Mouse (Mus musculus): Measurements from ENCODE around the gene Prkcz. TPM values are rescaled to one million over a fixed set of nuclear protein-coding genes. Genes with fewer than 3 reads are reported as not detected.
"Not testable (repeated sequence)": the region's sequence is repeated elsewhere in the genome, so short reads cannot be mapped to it uniquely, and the experiment has no call there.

Prkcz gene
- total RNA-seq, 2 experiments from 2014 or later = 1.7 to 2.3 TPM

DNA sequence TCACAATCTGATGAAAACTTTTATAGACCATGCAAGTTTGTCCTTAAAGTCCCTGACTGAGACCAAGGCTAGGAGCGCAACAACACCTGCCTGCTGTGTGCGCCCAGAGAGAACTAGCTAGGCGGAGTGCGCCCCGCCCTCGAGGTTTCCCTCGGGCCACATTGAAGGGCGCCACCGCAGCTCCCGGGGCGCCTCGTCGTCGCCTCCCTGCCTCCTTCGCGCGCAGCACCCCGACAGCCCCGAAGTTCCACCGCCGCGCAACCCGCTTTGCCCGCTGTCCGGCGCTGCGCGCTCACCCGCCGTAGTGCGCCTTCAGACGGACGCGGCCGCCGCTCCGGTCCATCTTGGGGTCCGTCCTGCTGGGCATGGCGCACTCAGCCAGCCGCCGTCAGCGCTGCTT, 305 bp downstream of the Prkcz start:
- no peak for DNase-seq (ENCODE audit: low spot score)
- intact Hi-C loops (cut with DNase I) = loop anchor here (10.0 kb wide), 1 partner anchor 214 kb away; no protein-coding TSS in a partner anchor

DNA sequence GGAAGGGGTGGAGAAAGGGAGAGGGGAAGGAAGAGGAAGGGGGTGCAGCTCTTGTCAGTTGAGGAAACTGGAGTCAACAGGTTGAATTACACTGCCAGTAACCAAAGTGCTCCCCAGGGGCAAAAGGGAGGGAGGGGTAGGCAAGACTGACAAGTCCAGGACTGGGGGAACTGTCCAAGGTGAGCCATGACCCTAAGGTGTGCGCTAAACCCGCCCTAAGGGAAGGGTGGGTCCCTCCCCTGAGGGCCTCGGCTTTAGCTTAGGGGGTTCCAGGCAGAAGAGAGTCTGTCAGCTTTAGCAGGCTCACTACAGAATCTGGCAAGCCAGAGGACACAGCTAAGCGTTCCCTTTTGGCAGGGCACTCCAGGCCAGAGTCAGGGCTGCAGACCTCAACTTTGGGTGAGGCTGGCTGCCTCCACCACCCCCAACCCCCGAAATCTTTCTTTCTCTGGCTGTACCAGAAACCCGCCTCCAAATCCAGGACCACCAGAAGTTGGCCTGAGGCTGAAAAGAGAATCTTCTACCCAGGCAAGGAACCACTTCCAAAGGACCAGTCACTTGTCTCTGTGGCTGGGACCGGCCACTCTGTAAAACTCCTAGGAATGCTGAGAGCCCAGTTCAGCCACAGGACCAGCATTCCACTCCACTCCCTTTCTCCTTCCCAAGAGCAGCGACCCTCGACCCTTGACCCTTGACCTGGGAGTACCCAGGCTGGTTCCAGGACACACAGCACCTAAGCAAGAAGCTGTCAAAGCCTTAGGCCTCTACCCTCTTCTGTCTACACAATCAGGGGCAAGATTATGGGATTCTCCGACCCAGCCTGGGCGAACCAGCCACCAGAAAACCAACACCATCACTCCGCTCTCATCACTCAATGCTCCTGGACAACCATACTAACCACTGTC, 1.3 kb downstream of the Prkcz start:
- no peak for DNase-seq (ENCODE audit: low spot score)
- intact Hi-C loops (cut with DNase I) = loop anchor here (10.0 kb wide), 1 partner anchor 215 kb away; no protein-coding TSS in a partner anchor

DNA sequence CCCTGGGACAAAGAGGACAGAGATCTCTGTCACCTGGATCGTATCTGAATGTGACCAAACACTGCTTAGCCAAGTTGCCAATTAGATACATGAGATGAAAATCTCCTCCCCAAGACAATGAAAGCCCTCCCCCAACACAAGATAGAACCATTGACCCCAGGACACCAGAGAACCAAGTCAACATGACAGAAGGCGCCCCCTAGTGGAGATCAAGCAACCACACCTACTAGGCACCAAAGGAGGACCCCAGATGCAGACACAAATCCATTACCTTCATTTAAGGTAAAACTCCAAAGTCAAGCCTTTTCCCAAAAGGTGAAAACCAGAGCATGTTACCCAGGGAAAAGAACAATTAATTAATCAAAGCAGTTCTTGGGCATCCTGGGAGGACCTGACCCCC, 3.6 kb downstream of the Prkcz start:
- no peak for DNase-seq (ENCODE audit: low spot score)
- intact Hi-C loops (cut with DNase I) = no loop called here

DNA sequence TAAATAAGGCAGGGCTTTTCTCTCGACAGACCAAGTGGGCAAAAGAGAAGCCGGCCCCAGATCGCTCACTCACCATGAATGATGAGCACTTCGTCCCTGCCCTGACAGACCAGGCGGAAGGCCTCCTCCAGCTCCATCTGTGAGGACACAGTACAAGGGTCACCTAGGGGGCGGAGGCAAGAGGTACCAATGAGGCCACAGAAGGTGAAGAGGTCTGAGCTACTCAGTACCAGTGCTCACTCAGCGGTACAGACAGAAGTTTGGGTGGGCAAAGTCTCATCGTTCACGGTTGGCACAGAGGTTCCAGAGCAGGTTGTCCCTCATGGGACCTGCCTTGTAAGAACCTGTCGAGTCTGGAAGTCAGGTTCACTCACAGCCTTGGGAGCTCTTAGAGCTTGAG, 4.8 kb downstream of the Prkcz start:
- intact Hi-C loops (cut with DNase I) = no loop called here
- DNase-seq (ENCODE audit: low spot score) = no peak

DNA sequence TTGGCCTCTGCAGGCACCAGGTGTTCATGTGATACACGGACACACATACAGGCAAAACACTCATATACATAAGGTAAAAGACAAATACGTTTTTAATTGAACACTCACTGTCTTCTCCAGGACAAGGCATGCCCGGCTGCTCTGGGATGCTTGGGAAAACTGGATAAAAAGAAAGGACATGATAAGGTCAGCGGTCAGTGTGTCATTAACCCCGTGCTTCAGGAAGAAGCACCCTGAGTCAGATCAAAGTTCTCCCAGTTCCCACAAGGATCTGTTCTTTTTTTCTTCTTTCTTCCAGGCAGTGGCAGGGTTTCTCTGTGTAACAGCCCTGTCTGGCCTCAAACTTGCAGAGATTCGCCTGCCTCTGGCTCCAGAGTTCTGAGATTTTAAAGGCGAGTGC, 6.6 kb downstream of the Prkcz start:
- intact Hi-C loops (cut with DNase I) = no loop called here
- no peak for DNase-seq (ENCODE audit: low spot score)

DNA sequence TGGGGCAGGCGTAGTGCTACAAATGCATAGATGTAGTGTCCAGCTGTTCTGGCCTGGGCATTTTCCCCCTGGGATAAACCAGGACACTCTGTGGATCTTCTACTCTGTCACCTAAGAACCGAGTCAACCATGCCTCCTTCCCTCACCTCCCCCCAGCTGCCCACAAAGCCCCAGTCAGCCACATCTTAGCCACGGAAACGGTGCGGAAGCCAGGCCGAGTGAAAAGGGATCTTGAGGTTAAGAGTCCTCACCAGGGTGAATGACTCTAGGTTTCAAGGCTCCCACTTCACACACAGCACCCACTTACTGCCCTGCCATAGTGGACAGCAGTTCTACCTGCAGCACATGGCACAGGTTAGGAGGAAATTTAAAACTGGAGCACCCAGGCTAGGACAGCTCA, 7.1 kb downstream of the Prkcz start:
- intact Hi-C loops (cut with DNase I) = no loop called here
- no peak for DNase-seq (ENCODE audit: low spot score)

DNA sequence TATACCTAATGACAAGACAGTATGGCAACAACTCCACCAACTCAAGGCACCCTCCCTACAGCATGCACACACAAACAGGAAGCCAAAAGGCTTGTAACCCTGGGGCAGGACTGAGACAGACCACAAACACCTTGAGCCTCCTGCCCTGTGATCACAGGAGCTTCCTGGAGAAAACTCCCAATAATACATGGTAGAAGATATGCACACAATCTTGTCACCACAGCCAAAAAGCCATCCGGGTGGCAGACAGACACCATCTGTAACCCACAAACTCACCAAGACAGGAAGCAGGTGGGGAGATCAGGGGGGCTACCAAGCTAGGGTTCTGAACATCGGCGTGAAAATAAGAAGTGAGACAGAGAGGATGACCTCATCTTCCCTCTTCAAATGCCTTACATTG, 8.6 kb downstream of the Prkcz start:
- no peak for DNase-seq (ENCODE audit: low spot score)
- intact Hi-C loops (cut with DNase I) = no loop called here

DNA sequence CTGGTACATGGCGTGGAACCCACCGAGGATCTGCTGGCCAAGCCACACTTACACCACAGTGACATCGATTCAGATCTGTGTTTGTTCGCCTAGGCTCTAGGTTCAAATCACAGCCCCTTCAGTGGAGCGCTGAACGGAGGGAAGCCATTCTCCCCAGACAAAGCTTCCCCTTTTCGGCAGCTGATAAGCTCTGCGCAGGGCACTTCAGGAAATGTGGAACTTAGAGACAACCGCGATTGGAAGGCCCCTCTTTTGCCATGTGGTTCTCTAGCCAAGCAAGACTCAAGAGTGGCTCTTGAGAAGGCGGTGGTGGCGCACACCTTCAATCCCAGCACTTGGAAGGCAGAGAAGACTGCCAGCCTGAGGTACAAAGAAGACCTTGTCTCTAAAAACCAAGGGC, 14.8 kb downstream of the Prkcz start:
- intact Hi-C loops (cut with DNase I) = no loop called here
- DNase-seq (ENCODE audit: low spot score) = no peak

DNA sequence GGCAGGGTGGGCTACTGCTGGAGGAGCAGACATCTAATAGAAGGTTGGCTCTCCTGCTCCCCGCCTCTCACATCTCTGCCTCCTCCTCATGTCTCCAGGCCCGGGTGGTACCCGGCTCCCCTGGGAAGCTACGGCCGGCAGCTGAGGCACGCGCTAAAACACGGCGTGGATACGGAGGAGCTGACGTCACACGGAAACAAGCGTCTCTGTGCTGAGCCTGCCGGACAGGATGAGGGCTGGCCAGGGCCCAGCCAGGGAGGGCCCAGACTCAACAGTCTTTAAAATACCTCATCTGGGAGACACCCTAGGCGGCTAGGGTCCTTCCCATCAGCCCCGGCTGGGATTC, 15.6 kb downstream of the Prkcz start:
- intact Hi-C loops (cut with DNase I) = no loop called here
- DNase-seq (ENCODE audit: low spot score) = peak; percentile 50

DNA sequence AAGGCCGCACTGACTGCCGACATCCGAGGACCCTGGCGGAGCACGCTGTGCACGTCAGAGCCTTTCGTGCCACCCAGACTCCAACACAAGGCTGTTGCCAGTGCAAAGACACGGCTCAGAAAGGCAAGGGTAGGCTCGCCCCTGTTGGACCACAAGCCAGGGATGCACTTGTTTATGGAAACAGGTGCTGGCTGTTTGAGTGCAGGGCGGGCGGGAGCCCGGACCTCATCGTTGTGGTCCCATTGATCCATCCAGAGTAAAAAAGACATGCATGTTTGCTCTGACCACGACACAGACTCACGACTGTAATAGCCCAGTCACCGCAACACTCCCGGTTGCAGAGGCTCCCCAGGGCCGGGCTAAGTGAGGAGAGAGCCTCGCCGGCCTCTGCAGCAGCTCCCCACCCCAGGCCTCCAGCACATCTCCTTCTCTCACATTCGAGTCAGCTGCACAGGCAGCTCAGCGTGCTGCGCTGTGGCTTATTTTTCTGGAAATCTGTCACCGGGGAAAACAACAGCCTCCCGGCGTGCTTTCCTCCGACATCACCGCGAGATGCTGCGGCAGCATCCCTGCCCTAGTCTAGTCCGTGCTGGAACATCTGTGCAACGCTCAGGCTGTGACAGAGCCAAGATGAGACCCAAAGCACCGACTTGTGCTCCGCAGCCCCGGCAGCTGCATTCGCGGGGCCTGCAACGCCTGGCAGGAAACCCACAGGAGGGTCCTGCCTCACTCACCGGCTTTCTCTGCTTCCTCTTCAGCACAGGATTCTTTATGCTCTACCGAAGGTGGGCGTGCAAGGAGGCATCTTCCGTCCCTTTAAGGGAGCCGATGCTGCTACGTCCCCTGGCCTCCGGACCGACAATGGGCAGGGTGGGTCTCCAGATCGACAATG, 16.2 kb downstream of the Prkcz start:
- DNase-seq (ENCODE audit: low spot score) = no peak
- intact Hi-C loops (cut with DNase I) = no loop called here

DNA sequence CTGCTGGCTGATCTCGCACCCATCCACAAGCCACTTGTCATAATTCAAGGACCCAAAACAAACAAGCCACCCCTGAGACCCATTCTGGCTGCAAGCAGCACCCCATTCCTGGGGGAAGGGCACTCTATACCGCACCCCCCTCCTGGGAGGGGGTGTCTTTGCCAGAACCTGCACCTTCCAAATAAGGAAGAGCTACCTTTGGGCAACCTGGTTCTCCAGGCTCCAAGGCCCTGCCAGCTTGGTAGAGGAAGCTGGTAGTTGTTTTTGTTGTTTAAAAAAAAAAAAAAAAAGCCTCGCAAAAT, 16.9 kb downstream of the Prkcz start:
- intact Hi-C loops (cut with DNase I) = no loop called here

DNA sequence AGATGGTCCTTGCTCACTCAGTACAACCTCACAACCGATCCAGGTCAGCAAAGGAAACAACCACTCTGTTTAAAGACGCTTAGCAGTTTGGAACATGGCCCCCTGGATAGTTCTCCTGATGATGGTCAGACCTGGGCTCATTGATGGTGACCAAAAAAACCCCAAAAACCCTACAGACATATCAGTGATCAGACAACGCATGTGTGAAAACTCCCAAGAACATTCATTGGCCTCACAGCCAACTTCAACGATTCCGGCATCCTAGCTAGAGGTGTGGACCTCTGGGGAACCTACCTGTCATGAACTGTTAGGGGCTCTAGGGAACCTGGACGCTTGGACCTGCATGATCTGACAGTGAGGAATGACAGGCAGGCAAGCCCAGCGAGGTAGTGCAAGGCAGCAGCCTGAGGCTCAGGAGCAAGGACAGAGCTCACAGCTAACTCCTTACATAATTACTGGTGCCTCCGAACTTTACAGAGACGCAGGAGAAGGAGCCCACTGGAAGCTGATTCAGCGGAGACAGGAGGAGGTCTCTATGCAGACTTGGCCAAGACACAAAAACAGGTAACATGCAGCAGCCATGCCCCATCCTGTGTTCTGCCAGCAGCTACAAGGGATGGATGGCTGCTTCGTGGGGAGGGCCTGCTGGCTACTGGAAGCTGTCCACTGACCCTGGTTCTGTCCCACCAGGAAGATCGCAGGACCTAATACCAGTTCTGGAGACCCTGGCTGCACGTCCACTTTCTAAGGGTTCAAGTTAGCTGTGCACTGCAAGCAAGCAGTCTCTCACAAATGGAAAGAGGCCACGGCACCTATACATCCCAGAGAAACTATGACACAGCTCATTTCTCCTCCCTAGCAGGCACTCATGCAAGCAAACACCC, 17.5 kb downstream of the Prkcz start:
- intact Hi-C loops (cut with DNase I) = no loop called here
- DNase-seq (ENCODE audit: low spot score) = no peak

More for the DNA sequence above, 16.9 kb downstream of the Prkcz start:
- DNase-seq (ENCODE audit: low spot score) = no peak

DNA sequence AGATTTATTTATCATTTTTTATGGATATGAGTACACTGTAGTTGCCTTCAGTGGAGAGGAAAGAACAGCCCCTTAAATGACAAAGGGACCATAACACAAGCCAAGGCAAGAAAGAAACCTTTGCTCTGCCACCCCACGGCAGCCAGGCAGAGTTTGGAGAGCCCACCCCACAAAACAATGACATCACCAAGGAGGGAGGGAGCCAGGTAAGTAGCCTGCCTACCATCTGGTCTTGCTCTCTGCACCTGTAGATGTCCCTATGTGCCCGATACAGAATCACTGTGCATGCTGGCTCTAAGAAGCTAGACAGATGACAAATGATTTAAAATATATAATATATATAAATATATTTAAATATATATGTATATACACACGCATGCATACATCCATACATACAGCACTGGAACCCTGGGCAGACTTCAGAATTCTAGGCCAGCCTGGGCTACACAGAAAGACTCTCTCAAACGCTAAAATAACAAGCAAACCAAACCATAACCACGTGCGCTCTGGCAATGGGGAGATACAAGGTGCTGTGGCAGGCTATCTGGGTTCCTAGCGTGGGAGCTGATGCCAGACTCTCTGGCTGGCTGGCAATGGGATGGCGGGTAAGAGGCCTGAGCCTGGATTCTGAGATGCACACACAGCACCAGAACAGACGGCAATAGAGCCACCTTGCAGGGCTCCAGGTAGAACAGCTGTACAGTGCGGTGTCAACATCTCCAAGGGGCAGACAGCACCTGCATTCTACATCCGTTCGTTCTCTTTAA, 24.7 kb downstream of the Prkcz start:
- no peak for DNase-seq (ENCODE audit: low spot score)
- intact Hi-C loops (cut with DNase I) = no loop called here

DNA sequence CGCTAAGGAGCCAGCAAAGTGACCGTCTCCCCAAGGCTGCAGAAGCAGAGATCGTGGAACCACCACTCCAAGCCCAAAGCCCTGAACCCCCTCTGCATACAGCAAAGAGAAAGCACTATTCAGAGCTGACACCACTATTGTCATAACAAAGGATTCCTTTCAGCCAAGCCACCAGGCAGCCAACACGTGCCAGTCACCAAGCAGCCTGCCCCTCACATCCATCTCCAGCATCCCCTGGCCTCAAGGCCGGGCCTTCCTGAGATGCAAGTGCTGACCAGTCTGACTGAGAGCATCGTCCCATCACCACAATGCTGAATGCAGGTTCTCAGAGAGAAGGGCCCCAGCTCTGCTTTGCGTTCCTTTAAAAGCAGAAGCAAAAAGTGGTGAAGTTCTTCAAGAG, 28.9 kb downstream of the Prkcz start:
- intact Hi-C loops (cut with DNase I) = no loop called here
- DNase-seq (ENCODE audit: low spot score) = no peak

DNA sequence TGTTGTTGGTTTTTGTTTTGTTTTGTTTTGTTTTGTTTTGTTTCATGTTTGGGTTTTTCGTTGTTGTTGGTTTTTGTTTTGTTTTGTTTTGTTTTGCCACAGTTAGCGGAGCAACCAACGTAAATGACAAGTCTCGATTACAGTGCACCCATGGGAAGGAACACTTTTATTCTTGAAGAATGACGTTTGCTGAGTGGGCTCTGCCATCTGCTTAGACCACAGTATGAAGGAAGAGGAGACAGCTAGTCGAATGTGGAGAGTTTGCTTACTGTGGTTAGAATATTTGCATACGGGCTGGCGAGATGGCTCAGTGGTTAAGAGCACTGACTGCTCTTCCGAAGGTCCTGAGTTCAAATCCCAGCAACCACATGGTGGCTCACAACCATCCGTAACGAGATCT, 32.8 kb downstream of the Prkcz start:
- intact Hi-C loops (cut with DNase I); DNase-seq (ENCODE audit: low spot score): not testable (repeated sequence)

DNA sequence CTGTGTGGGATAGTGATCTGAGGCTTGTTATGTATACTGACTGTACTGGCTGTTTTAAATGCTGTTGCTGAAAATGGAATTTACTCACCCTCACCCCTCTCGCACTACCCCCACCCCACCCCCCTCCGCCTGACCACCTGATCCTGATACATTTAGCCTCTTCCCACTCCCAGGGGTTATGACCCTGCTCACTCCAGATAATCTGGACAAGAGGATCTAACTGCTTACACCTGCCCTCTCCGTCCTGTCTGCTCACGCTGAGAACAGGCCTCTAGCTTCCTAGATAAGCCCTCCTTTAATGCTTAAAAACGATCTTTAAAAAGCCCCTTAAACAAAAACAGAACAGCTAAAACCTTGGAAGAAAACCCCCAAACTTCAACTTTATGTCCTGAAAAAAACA, 35.4 kb downstream of the Prkcz start:
- intact Hi-C loops (cut with DNase I) = no loop called here
- DNase-seq (ENCODE audit: low spot score) = no peak

DNA sequence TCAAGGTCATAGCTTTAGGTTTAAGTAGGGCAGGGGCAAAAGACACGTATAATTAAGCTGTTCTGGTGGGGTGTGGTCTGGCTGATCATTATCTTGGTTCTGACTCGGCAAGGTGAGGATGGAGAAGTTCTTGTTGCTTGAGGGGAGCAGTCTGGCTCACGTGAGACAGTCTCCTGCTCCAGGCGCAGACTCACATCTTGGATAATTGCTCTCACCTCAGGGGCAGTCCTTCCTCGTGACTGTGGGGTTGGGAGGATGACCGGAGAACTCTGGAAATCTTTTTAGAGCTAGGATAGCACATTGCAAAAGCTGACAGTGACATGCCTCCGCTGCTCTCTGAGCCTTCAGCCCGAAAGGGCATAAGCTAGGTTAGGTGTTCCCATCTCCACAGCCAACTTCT, 36.6 kb downstream of the Prkcz start:
- no peak for DNase-seq (ENCODE audit: low spot score)
- intact Hi-C loops (cut with DNase I) = no loop called here

DNA sequence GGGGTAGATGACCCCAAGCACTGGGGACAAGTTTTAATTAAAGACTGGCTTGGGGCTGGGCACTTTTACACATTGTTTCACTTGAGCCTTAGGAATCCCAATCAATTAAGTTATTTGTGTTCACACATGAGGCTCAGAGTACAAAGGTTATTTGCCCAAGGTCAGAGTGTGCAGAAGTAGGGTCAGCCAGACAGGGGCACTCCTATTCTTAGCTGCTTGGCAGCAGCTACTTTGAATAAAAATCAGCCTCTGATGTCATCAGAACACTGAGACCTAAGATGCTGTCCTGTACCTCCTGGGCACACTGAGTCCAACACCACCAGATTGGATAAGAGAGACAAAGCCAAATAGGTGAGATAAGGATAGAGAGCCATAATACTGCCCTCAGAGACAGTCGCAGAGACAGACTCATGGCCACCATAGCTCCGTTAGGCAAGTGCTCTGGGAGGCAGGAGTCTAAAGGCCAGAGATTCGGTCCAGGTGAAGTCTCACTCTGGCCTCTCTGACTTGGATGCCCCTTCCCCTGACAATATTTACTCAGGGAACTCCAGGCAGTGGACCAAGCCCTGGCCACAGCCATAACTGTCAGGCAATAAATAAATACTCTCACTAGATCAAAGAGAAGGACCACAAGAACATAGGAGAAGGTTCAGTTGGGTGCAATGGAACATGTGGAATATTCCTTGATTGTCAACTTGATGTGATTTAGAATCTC, 37.9 kb downstream of the Prkcz start:
- intact Hi-C loops (cut with DNase I) = no loop called here
- DNase-seq (ENCODE audit: low spot score) = no peak

All from heart, postnatal 25 days (tissue).